Mouse (Mus musculus): ENCODE results near the gene Rara. TPM values are rescaled to one million over a fixed set of nuclear protein-coding genes. Genes with fewer than 3 reads are reported as not detected.
"Not testable (repeated sequence)": the region's sequence is repeated elsewhere in the genome, so short reads cannot be mapped to it uniquely, and the experiment has no call there.

Gene Rara
- total and polyA plus RNA-seq, 3 experiments: 12.1 to 13.7 TPM; not detected in 1

DNA sequence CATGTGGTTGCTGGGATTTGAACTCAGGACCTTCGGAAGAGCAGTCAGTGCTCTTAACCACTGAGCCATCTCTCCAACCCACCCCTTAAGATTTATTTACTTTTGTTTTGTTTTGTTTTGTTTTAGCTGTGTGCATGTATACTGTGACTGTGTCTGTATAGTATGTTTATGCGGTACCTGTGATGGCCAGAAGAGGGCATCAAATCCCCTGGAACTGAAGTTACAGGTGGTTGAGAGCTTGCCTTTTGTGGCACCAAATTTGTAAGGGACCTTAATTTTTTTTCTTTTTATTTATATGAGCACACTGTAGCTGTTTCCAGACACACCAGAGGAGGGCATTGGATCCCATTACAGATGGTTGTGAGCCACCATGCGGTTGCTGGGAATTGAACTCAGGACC lies 11.2 kb upstream of the Rara start:
- peak; percentile 82 for DNase-seq (ENCODE audit: low read depth, low spot score)
- not testable (repeated sequence) for H3K4me3 ChIP-seq (ENCODE audit: control insufficient read depth in 1 of 2, insufficient read depth in 1 of 2, low read depth in 2 of 2, low read length in 2 of 2); H3K9ac ChIP-seq (ENCODE audit: control insufficient read depth, low read depth, low read length, poor library complexity, severe bottlenecking); H3K27me3 ChIP-seq (ENCODE audit: control insufficient read depth in 1 of 2, insufficient read depth in 2 of 2, low read length in 2 of 2); H3K9me3 ChIP-seq (replicated peaks; ENCODE audit: insufficient read depth, low read length)
- H3K36me3 ChIP-seq (ENCODE audit: control insufficient read depth in 1 of 2, insufficient read depth in 2 of 2, low read length in 2 of 2): peaks cover 46 to 55% of the 10 kb centered on the region in 2 experiments
- TF ChIP-seq RAD21 (IDR thresholded peaks at IDR 0.05; ENCODE audit: low read depth, low read length): peak; percentile 63
- peak; percentile 71 for TF ChIP-seq SMC3 (IDR thresholded peaks at IDR 0.05; ENCODE audit: low read depth, low read length)
- TF ChIP-seq MAZ (IDR thresholded peaks at IDR 0.05; ENCODE audit: low read depth, low read length): 0 out of 2 replicates have a peak, but pooled peaks have one; percentile 33
- TF ChIP-seq HCFC1 (IDR thresholded peaks at IDR 0.05; ENCODE audit: low read depth, low read length): 0 out of 2 replicates have a peak, but pooled peaks have one; percentile 25
- TF ChIP-seq ZNF384 (IDR thresholded peaks at IDR 0.05; ENCODE audit: low read depth, low read length): peak; percentile 69
- peak; percentile 55 to 75 (median 57) for TF ChIP-seq CTCF (IDR thresholded peaks at IDR 0.05 in 2 of 3, conservative IDR thresholded peaks at IDR 0.05 in 1 of 3; ENCODE audit: control insufficient read depth in 1 of 3, insufficient read depth in 1 of 3, low read depth in 2 of 3, low read length in 3 of 3, poor library complexity in 1 of 3, severe bottlenecking in 1 of 3)
- TF ChIP-seq SIN3A (IDR thresholded peaks at IDR 0.05; ENCODE audit: low read length): peak; percentile 81
- peak; percentile 54; the same call in 1 of the 2 replicates for TF ChIP-seq MYC (IDR thresholded peaks at IDR 0.05; ENCODE audit: low read depth, low read length)
- TF ChIP-seq ZC3H11A (IDR thresholded peaks at IDR 0.05; ENCODE audit: low read depth, low read length): peak; percentile 70
- peak; percentile 28; the same call in 1 of the 2 replicates for TF ChIP-seq ETS1 (IDR thresholded peaks at IDR 0.05; ENCODE audit: low read depth, low read length)
- H3K27ac ChIP-seq (ENCODE audit: control insufficient read depth, low read depth, low read length): peak overlapping the region; percentile 73
- H3K4me1 ChIP-seq (ENCODE audit: control insufficient read depth in 1 of 2, insufficient read depth in 2 of 2, low read length in 2 of 2): peaks cover 25 to 32% of the 10 kb centered on the region in 2 experiments
- H3K79me2 ChIP-seq (ENCODE audit: control insufficient read depth, insufficient read depth, low read length, poor library complexity): peaks cover 16% of the 10 kb centered on the region

DNA sequence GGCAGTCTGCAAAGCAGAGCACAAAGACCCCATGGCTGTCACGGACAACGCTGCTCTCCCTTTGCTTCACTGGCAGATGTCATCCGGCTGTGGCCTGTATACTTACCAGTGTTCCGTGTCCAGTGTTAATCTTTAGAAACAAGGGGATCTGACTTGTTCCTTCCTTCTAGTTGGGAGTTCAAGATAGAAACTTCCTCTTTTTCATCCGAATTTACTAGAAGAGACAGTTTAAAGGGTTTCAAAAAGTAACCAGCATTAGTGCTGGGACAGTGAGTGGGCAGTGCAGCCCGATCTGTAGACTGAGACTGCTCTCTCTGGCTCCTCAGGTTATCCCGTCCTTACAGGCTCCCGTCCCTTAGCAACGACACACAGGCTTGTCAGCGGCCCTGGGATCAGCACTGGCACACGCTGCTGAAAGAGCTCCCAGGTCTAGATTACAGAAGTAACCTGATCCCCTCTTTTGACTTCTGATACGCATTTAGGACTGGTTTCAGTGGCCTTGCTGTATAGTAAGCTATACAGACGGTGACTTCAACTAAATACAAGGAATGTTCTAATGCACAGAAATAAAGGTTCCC lies 10.1 kb upstream of the Rara start:
- Histone ChIP-seq H3K27me3 (ENCODE audit: control insufficient read depth in 1 of 2, insufficient read depth in 2 of 2, low read length in 2 of 2) (no peaks in the 10 kb centered on the region), H3K9ac (ENCODE audit: control insufficient read depth, low read depth, low read length, poor library complexity, severe bottlenecking) (peak overlapping the region; percentile 39), H3K79me2 (ENCODE audit: control insufficient read depth, insufficient read depth, low read length, poor library complexity) (peaks cover 8% of the 10 kb centered on the region), H3K4me1 (ENCODE audit: control insufficient read depth in 1 of 2, insufficient read depth in 2 of 2, low read length in 2 of 2) (peaks cover 18 to 25% of the 10 kb centered on the region in 2 experiments), H3K4me3 (ENCODE audit: control insufficient read depth in 1 of 2, insufficient read depth in 1 of 2, low read depth in 2 of 2, low read length in 2 of 2) (no peak overlapping the region), H3K36me3 (ENCODE audit: control insufficient read depth in 1 of 2, insufficient read depth in 2 of 2, low read length in 2 of 2) (peaks cover 37 to 49% of the 10 kb centered on the region in 2 experiments), H3K27ac (ENCODE audit: control insufficient read depth, low read depth, low read length) (peak overlapping the region; percentile 73), H3K9me3 (replicated peaks; ENCODE audit: insufficient read depth, low read length) (no peaks in the 10 kb centered on the region)
- TF ChIP-seq RCOR1 (IDR thresholded peaks at IDR 0.05; ENCODE audit: low read depth, low read length) (peak; percentile 21; the same call in 1 of the 2 replicates), UBTF (IDR thresholded peaks at IDR 0.05; ENCODE audit: borderline replicate concordance, insufficient read depth, low read depth, low read length) (0 out of 2 replicates have a peak, but pooled peaks have one; percentile 14), EP300 (IDR thresholded peaks at IDR 0.05; ENCODE audit: low read depth in 1 of 2, low read length in 2 of 2) (peak; percentile 77 to 80), ELF1 (IDR thresholded peaks at IDR 0.05; ENCODE audit: low read depth, low read length) (no peak), ETS1 (IDR thresholded peaks at IDR 0.05; ENCODE audit: low read depth, low read length) (peak; percentile 48), TBP (IDR thresholded peaks at IDR 0.05; ENCODE audit: low read depth, low read length) (peak; percentile 81), POLR2AphosphoS5 (IDR thresholded peaks at IDR 0.05; ENCODE audit: borderline replicate concordance, low read depth, low read length) (no peak), SMC3 (IDR thresholded peaks at IDR 0.05; ENCODE audit: low read depth, low read length) (no peak), JUND (IDR thresholded peaks at IDR 0.05; ENCODE audit: low read depth, low read length) (no peak), ZNF384 (IDR thresholded peaks at IDR 0.05; ENCODE audit: low read depth, low read length) (no peak), NRF1 (IDR thresholded peaks at IDR 0.05; ENCODE audit: insufficient read depth, low read depth, low read length, poor library complexity, severe bottlenecking) (0 out of 2 replicates have a peak, but pooled peaks have one; percentile 8), SIN3A (IDR thresholded peaks at IDR 0.05; ENCODE audit: low read length) (peak; percentile 86), ZC3H11A (IDR thresholded peaks at IDR 0.05; ENCODE audit: low read depth, low read length) (no peak), TCF12 (IDR thresholded peaks at IDR 0.05; ENCODE audit: low read depth, low read length) (peak; percentile 78), TAL1 (IDR thresholded peaks at IDR 0.05; ENCODE audit: low read length) (peak; percentile 83), ZMIZ1 (IDR thresholded peaks at IDR 0.05; ENCODE audit: low read depth, low read length) (0 out of 2 replicates have a peak, but pooled peaks have one; percentile 42), GABPA (IDR thresholded peaks at IDR 0.05; ENCODE audit: low read depth, low read length) (no peak), MAX (IDR thresholded peaks at IDR 0.05; ENCODE audit: low read length) (no peak; the same call in 1 of the 2 replicates), MYC (IDR thresholded peaks at IDR 0.05; ENCODE audit: low read depth, low read length) (no peak; the same call in 1 of the 2 replicates), MXI1 (IDR thresholded peaks at IDR 0.05; ENCODE audit: low read depth, low read length) (peak; percentile 77)
- DNase-seq (ENCODE audit: low read depth, low spot score): peak; percentile 94
